Mouse (Mus musculus): ENCODE measurements around the gene Kcnq5.

DNA sequence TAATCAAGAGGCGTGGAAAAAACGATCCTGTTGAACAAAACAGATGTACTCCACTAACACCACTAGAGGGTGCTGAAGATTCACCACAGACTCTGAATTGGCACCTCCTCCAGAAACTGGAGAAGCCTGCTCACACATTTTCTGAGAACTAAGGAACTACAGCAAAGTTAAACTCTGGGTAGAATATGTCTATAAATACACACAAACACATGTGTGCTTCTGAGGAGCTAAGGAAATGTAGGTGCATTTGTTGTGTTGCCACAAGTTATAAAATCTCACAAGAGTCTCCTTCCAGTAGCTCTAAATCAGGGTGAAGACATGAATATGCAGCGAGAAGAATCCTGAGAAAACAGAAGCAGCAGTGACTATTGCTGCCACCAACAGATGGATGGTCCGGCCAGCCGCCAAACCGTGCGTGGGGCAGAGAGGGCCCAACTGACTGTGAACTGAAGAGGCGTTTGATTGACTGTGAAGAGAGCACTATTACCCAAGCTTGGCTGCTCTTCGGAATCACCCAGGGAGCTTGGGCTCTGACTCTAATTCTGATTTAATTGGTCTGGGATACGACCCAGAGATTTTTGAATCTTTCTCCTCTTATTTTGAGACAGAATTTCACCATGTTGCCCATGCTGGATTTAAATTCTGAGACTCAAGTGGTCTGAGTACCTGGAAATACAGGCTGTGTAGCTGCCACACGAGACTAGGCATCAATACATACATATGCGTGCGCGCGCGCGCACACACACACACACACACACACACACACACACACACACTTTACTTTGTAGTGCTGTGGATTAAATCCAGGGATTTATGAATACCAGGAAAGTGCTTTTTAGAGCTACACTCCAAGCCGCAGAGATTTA is 550.2 kb downstream of the Kcnq5 start:
- TF ChIP-seq POLR2A (IDR thresholded peaks at IDR 0.05; ENCODE audit: borderline replicate concordance, insufficient read depth, low read length) (no peak), CTCF (IDR thresholded peaks at IDR 0.05; ENCODE audit: borderline replicate concordance, insufficient read depth, low read depth, low read length) (peak; percentile 60; the same call in 1 of the 2 replicates)
